25 mouse cellular contexts compared by ENCODE assay signal in genomic region chr11:30872425-30872824, GRCm38 (mm10). TPM values are rescaled to one million over a fixed set of nuclear protein-coding genes. Genes with fewer than 3 reads are reported as not detected.
DNase-seq lines count a peak whose midpoint lies in the region; ATAC-seq and TF ChIP-seq lines count a peak whose summit lies in the region.
"Had no signal": no experiment of that assay in that cellular context is flagged by ENCODE, and none has a peak within 500 bp of the region (broad histone marks: within the 10 kb centered on the region; RNA-seq: fewer than 3 reads in every experiment).

No protein-coding gene starts in this region.

- H3K9me3 ChIP-seq in intestine, embryonic 16.5 days (ENCODE audit: control insufficient read depth, low read length), result no peaks in the 10 kb centered on the region
- H3K9me3 ChIP-seq in intestine, embryonic 15.5 days, result no peaks in the 10 kb centered on the region
- H3K9me3 ChIP-seq in stomach, postnatal 0 days (ENCODE audit: control insufficient read depth, low read length), result no peaks in the 10 kb centered on the region
- H3K9me3 ChIP-seq: embryonic facial prominence, embryonic 12.5 days; embryonic facial prominence, embryonic 15.5 days; heart, embryonic 12.5 days; heart, embryonic 15.5 days; hindbrain, embryonic 10.5 days; hindbrain, embryonic 13.5 days had no signal

- no peak overlapping the region for H3K4me2 ChIP-seq in intestine, embryonic 16.5 days (ENCODE audit: low read depth, low read length)
- no peak overlapping the region for H3K4me2 ChIP-seq in intestine, embryonic 15.5 days (replicated peaks)
- H3K4me2 ChIP-seq in stomach, postnatal 0 days (replicated peaks; ENCODE audit: low read depth), result no peak overlapping the region
- H3K4me2 ChIP-seq: embryonic facial prominence, embryonic 12.5 days; embryonic facial prominence, embryonic 15.5 days; heart, embryonic 12.5 days; heart, embryonic 15.5 days; hindbrain, embryonic 13.5 days had no signal

- H3K27ac ChIP-seq in intestine, embryonic 16.5 days (ENCODE audit: low read length), result no peak overlapping the region
- no peak overlapping the region for H3K27ac ChIP-seq in intestine, embryonic 15.5 days
- no peak overlapping the region for H3K27ac ChIP-seq in stomach, postnatal 0 days (replicated peaks)
- H3K27ac ChIP-seq: embryonic facial prominence, embryonic 12.5 days; embryonic facial prominence, embryonic 15.5 days; heart, embryonic 15.5 days; hindbrain, embryonic 10.5 days; hindbrain, embryonic 13.5 days had no signal

- H3K9ac ChIP-seq in intestine, embryonic 16.5 days (ENCODE audit: low read depth, low read length), result no peak overlapping the region
- H3K9ac ChIP-seq in intestine, embryonic 15.5 days, result no peak overlapping the region
- no peak overlapping the region for H3K9ac ChIP-seq in stomach, postnatal 0 days (ENCODE audit: low read length)
- H3K9ac ChIP-seq: embryonic facial prominence, embryonic 12.5 days; embryonic facial prominence, embryonic 15.5 days; forebrain, postnatal 0 days; heart, embryonic 12.5 days; heart, embryonic 15.5 days; hindbrain, embryonic 13.5 days had no signal

- no peaks in the 10 kb centered on the region for H3K27me3 ChIP-seq in intestine, embryonic 16.5 days (replicated peaks; ENCODE audit: control insufficient read depth, insufficient read depth, low read length)
- H3K27me3 ChIP-seq in intestine, embryonic 15.5 days (replicated peaks), result no peaks in the 10 kb centered on the region
- no peaks in the 10 kb centered on the region for H3K27me3 ChIP-seq in stomach, postnatal 0 days (ENCODE audit: control insufficient read depth, insufficient read depth, low read length)
- H3K27me3 ChIP-seq: embryonic facial prominence, embryonic 12.5 days; embryonic facial prominence, embryonic 15.5 days; heart, embryonic 12.5 days; heart, embryonic 15.5 days; hindbrain, embryonic 13.5 days had no signal

- DNase-seq in lung, postnatal 25 days (ENCODE audit: low spot score), result peak; percentile 1
- no peak for DNase-seq in lung, postnatal 36 days
- no peak for DNase-seq in stomach, postnatal 0 days (ENCODE audit: low spot score)
- DNase-seq in embryo, embryonic 11 days, result no peak
- DNase-seq: adrenal gland, adult 2 months; adrenal gland, postnatal 14 days; cerebellum, adult 11 months; cerebellum, adult 2 months; cerebellum, adult 9-11 months; cerebellum, postnatal 25 days; forebrain, postnatal 0 days; gastrocnemius, postnatal 25 days; heart, adult 18-20 months; heart, postnatal 10 days; heart, postnatal 36 days had no signal

- peaks cover 8% of the 10 kb centered on the region for H3K36me3 ChIP-seq in intestine, embryonic 16.5 days (ENCODE audit: control insufficient read depth, insufficient read depth, low read length)
- peaks cover 7% of the 10 kb centered on the region; the same call in 1 of the 2 replicates for H3K36me3 ChIP-seq in intestine, embryonic 15.5 days
- peaks cover 8% of the 10 kb centered on the region for H3K36me3 ChIP-seq in stomach, postnatal 0 days (ENCODE audit: control insufficient read depth, insufficient read depth, low read length)

- TF ChIP-seq EP300 in stomach, postnatal 0 days (optimal IDR thresholded peaks at IDR 0.05), result no peak

- TF ChIP-seq CTCF in stomach, postnatal 0 days (IDR thresholded peaks at IDR 0.05; ENCODE audit: low read depth), result no peak

- no peaks in the 10 kb centered on the region for H3K4me1 ChIP-seq in intestine, embryonic 16.5 days (ENCODE audit: control insufficient read depth, insufficient read depth, low read length)
- H3K4me1 ChIP-seq in intestine, embryonic 15.5 days (replicated peaks), result no peaks in the 10 kb centered on the region
- H3K4me1 ChIP-seq in stomach, postnatal 0 days (replicated peaks; ENCODE audit: control insufficient read depth, insufficient read depth), result no peaks in the 10 kb centered on the region
- H3K4me1 ChIP-seq: embryonic facial prominence, embryonic 12.5 days; embryonic facial prominence, embryonic 15.5 days; heart, embryonic 12.5 days; heart, embryonic 15.5 days; hindbrain, embryonic 10.5 days; hindbrain, embryonic 13.5 days had no signal

- no peak overlapping the region for H3K4me3 ChIP-seq in intestine, embryonic 16.5 days (ENCODE audit: low read length)
- H3K4me3 ChIP-seq in intestine, embryonic 15.5 days (replicated peaks), result no peak overlapping the region
- no peak overlapping the region for H3K4me3 ChIP-seq in stomach, postnatal 0 days (ENCODE audit: low read depth, low read length)
- H3K4me3 ChIP-seq: embryonic facial prominence, embryonic 12.5 days; embryonic facial prominence, embryonic 15.5 days; heart, embryonic 12.5 days; heart, embryonic 15.5 days; hindbrain, embryonic 10.5 days; hindbrain, embryonic 13.5 days had no signal

- ATAC-seq in intestine, embryonic 16.5 days, result 0 out of 2 replicates have a peak, but pooled peaks have one; percentile 38
- no peak for ATAC-seq in intestine, embryonic 15.5 days
- ATAC-seq in stomach, postnatal 0 days (ENCODE audit: low FRiP score, low TSS enrichment), result peak; percentile 74; the same call in 1 of the 2 replicates
- ATAC-seq: forebrain, embryonic 14.5 days; forebrain, postnatal 0 days; hindbrain, embryonic 16.5 days had no signal

RNA-seq across cellular contexts. Expression of gene Gpr75, which starts 12.7 kb away (rescaled TPM):
- polyA plus RNA-seq in intestine, embryonic 16.5 days (2015; fragmentation: Nextera tagmentation; extraction: Ambion mirVana), result 0.18 TPM in 2 replicates
- polyA plus RNA-seq in intestine, embryonic 15.5 days (2015; fragmentation: Nextera tagmentation; extraction: Ambion mirVana), result 0.23 and 0.39 TPM in 2 replicates
- polyA plus RNA-seq in stomach, postnatal 0 days (2015; fragmentation: Nextera tagmentation; extraction: Ambion mirVana), result 0.13 and 0.19 TPM in 2 replicates

RNA-seq across cellular contexts. Expression of gene Asb3, which starts 12.8 kb away (rescaled TPM):
- 19.7 and 19.9 TPM in 2 replicates for polyA plus RNA-seq in intestine, embryonic 16.5 days (2015; fragmentation: Nextera tagmentation; extraction: Ambion mirVana)
- polyA plus RNA-seq in intestine, embryonic 15.5 days (2015; fragmentation: Nextera tagmentation; extraction: Ambion mirVana), result 22.0 and 24.4 TPM in 2 replicates
- 14.7 and 15.1 TPM in 2 replicates for polyA plus RNA-seq in stomach, postnatal 0 days (2015; fragmentation: Nextera tagmentation; extraction: Ambion mirVana)
